Mouse (Mus musculus) CH12.LX (cell line): ENCODE results near the gene Ttc7b. TPM values are rescaled to one million over a fixed set of nuclear protein-coding genes. Genes with fewer than 3 reads are reported as not detected.

Experiments used
- DNase-seq: peaks from one replicate; pipeline ENCODE4 v3.0.0-alpha.2; 2013; ENCODE audit errors: extremely low read depth
- H3K27ac ChIP-seq: 2 replicates; pipeline ENCODE4 v1.5.1; 2012; ENCODE audit warnings: low read depth, mild to moderate bottlenecking, control low read depth, moderate library complexity; ENCODE audit not compliant: insufficient read depth
- H3K27me3 ChIP-seq: replicated peaks from 2 replicates; pipeline ENCODE3; 2012; ENCODE audit warnings: inconsistent platforms
- H3K36me3 ChIP-seq, 2 experiments: replicated peaks in 1 of 2; 2 replicates each; pipeline versions ENCODE3 to v1.6.1; 2012; ENCODE audit warnings: inconsistent platforms in 1 of 2, low read length in 1 of 2, mild to moderate bottlenecking in 1 of 2, mixed read lengths in 1 of 2, moderate library complexity in 1 of 2; ENCODE audit not compliant: control insufficient read depth in 1 of 2, insufficient read depth in 1 of 2
- H3K4me1 ChIP-seq, 2 experiments: 2 replicates each; pipeline ENCODE4 v1.6.1; 2012; ENCODE audit warnings: inconsistent platforms in 1 of 2, moderate library complexity in 1 of 2; ENCODE audit not compliant: insufficient read depth in 2 of 2, control insufficient read depth in 1 of 2
- H3K4me2 ChIP-seq: 2 replicates; pipeline ENCODE4 v1.6.1; 2012; ENCODE audit warnings: low read depth, mild to moderate bottlenecking, control low read depth; ENCODE audit not compliant: poor library complexity, insufficient read depth, severe bottlenecking
- H3K4me3 ChIP-seq, 3 experiments: fragments of 150-350 bp in 1 of 3; sonication (generic) in 1 of 3; replicated peaks in 1 of 3; 2 replicates each; pipeline versions ENCODE3 to v1.5.1; 2011 to 2012; ENCODE audit warnings: low read depth in 2 of 3, low read length in 2 of 3, mild to moderate bottlenecking in 2 of 3, moderate library complexity in 2 of 3, control low read depth in 1 of 3, improper control_type of control experiment in 1 of 3, inconsistent platforms in 1 of 3, mixed read lengths in 1 of 3; ENCODE audit not compliant: poor library complexity in 1 of 3
- H3K79me2 ChIP-seq: replicated peaks from 2 replicates; pipeline ENCODE4 v1.6.1; 2012; ENCODE audit warnings: mild to moderate bottlenecking, moderate library complexity; ENCODE audit not compliant: control insufficient read depth, poor library complexity, insufficient read depth, severe bottlenecking; ENCODE audit errors: extremely low read depth
- H3K9ac ChIP-seq: 2 replicates; pipeline ENCODE4 v1.6.1; 2012; ENCODE audit warnings: low read depth, mild to moderate bottlenecking, control low read depth, moderate library complexity; ENCODE audit not compliant: insufficient read depth
- H3K9me3 ChIP-seq: replicated peaks from 2 replicates; pipeline ENCODE3; 2012; ENCODE audit warnings: low read length, inconsistent platforms, mixed read lengths
- BHLHE40 ChIP-seq: IDR thresholded peaks from 2 replicates; pipeline ENCODE4 v1.6.1; 2011; ENCODE audit warnings: mild to moderate bottlenecking, low read depth, low read length, improper control_type of control experiment
- CTCF ChIP-seq, 2 experiments: IDR thresholded peaks in 1 of 2; conservative IDR thresholded peaks in 1 of 2; 2 replicates each; pipeline ENCODE4 v1.5.1; 2011 to 2012; ENCODE audit warnings: low read depth in 2 of 2, low read length in 2 of 2, improper control_type of control experiment in 1 of 2, inconsistent platforms in 1 of 2, mild to moderate bottlenecking in 1 of 2, moderate library complexity in 1 of 2
- E2F4 ChIP-seq: IDR thresholded peaks from 2 replicates; pipeline ENCODE4 v1.6.1; 2011; ENCODE audit warnings: low read depth, low read length, improper control_type of control experiment; ENCODE audit not compliant: insufficient replicate concordance
- ELF1 ChIP-seq: IDR thresholded peaks from 2 replicates; pipeline ENCODE4 v1.6.1; 2014; ENCODE audit warnings: low read depth, mild to moderate bottlenecking, inconsistent platforms, low read length, improper control_type of control experiment
- EP300 ChIP-seq: IDR thresholded peaks from 2 replicates; pipeline ENCODE4 v1.6.1; 2011; ENCODE audit warnings: low read length, improper control_type of control experiment
- GABPA ChIP-seq: IDR thresholded peaks from 2 replicates; pipeline ENCODE4 v1.6.1; 2012; ENCODE audit warnings: low read depth, low read length, improper control_type of control experiment, inconsistent platforms; ENCODE audit not compliant: insufficient replicate concordance
- IRF4 ChIP-seq: IDR thresholded peaks from 2 replicates; pipeline ENCODE4 v1.6.1; 2014; ENCODE audit warnings: low read depth, mild to moderate bottlenecking, inconsistent platforms, low read length, improper control_type of control experiment
- KAT2A ChIP-seq: IDR thresholded peaks from 2 replicates; pipeline ENCODE4 v1.6.1; 2012; ENCODE audit warnings: low read length, improper control_type of control experiment, inconsistent platforms; ENCODE audit not compliant: insufficient replicate concordance
- MAX ChIP-seq: IDR thresholded peaks from 2 replicates; pipeline ENCODE4 v1.6.1; 2011; ENCODE audit warnings: low read length, improper control_type of control experiment
- NRF1 ChIP-seq: IDR thresholded peaks from 2 replicates; pipeline ENCODE4 v1.6.1; 2014; ENCODE audit warnings: low read depth, mild to moderate bottlenecking, inconsistent platforms, low read length, improper control_type of control experiment, moderate library complexity
- PAX5 ChIP-seq: IDR thresholded peaks from 2 replicates; pipeline ENCODE4 v1.6.1; 2012; ENCODE audit warnings: low read length, inconsistent platforms, mixed read lengths
- POLR2AphosphoS2 ChIP-seq: IDR thresholded peaks from 2 replicates; pipeline ENCODE4 v1.6.1; 2011; ENCODE audit warnings: low read depth, low read length, improper control_type of control experiment
- RAD21 ChIP-seq: IDR thresholded peaks from 2 replicates; pipeline ENCODE4 v1.6.1; 2011; ENCODE audit warnings: low read depth, mild to moderate bottlenecking, low read length, improper control_type of control experiment, moderate library complexity
- RCOR1 ChIP-seq: conservative IDR thresholded peaks from 2 replicates; pipeline ENCODE4 v1.6.1; 2012; ENCODE audit warnings: low read depth, mild to moderate bottlenecking, inconsistent platforms, low read length, improper control_type of control experiment
- SIN3A ChIP-seq: IDR thresholded peaks from 2 replicates; pipeline ENCODE4 v1.6.1; 2012; ENCODE audit warnings: low read length, improper control_type of control experiment, inconsistent platforms
- TBP ChIP-seq: conservative IDR thresholded peaks from 2 replicates; pipeline ENCODE4 v1.6.1; 2011; ENCODE audit warnings: low read depth, low read length, improper control_type of control experiment
- TCF12 ChIP-seq: IDR thresholded peaks from 2 replicates; pipeline ENCODE4 v1.6.1; 2014; ENCODE audit warnings: low read depth, mild to moderate bottlenecking, inconsistent platforms, low read length, improper control_type of control experiment
- UBTF ChIP-seq: IDR thresholded peaks from 2 replicates; pipeline ENCODE4 v1.6.1; 2012; ENCODE audit warnings: low read depth, mild to moderate bottlenecking, inconsistent platforms, low read length, improper control_type of control experiment, moderate library complexity
- USF2 ChIP-seq: conservative IDR thresholded peaks from 2 replicates; pipeline ENCODE4 v1.6.1; 2011; ENCODE audit warnings: low read depth, low read length, improper control_type of control experiment
- ZC3H11A ChIP-seq: IDR thresholded peaks from 2 replicates; pipeline ENCODE4 v1.6.1; 2012; ENCODE audit warnings: low read depth, mild to moderate bottlenecking, inconsistent platforms, low read length, improper control_type of control experiment
- ZKSCAN1 ChIP-seq: IDR thresholded peaks from 2 replicates; pipeline ENCODE4 v1.6.1; 2012; ENCODE audit warnings: low read depth, inconsistent platforms, low read length, improper control_type of control experiment, borderline replicate concordance
- ZNF384 ChIP-seq: IDR thresholded peaks from 2 replicates; pipeline ENCODE4 v1.6.1; 2012; ENCODE audit warnings: low read depth, low read length, improper control_type of control experiment, inconsistent platforms
- dilution Hi-C: fragments of 300-500 bp; cut with MboI; formaldehyde crosslinking; loops from 2 replicates; pipeline ENCODE4 v1.14.3; 2020; ENCODE audit warnings: low sequenced_read_pairs; ENCODE audit not compliant: extremely low pct_unique_long_range_greater_than_20kb, extremely low pct_ligation_motif_present
- in situ Hi-C: fragments of 300-500 bp; cut with MboI; formaldehyde crosslinking; loops from 3 replicates; pipeline ENCODE4 v1.14.3; 2019; ENCODE audit warnings: low sequenced_read_pairs, low pct_ligation_motif_present, low pct_unique_long_range_greater_than_20kb, mixed read lengths
- polyA plus RNA-seq: library from polyadenylated mRNA; unstranded; fragments of >175 nt; gene quantifications from 2 replicates; pipeline ENCODE4 v1.2.1, GENCODE M21; 2012; ENCODE audit warnings: low read depth; ENCODE audit not compliant: insufficient read length
- total RNA-seq, 2 experiments: library from RNA; depleted of rRNA; stranded (reverse); fragments of 300-350 nt in 1 of 2; fragments of >200 nt in 1 of 2; gene quantifications; 2 replicates each; pipeline ENCODE4 v1.2.3; 2012 to 2014

Ttc7b gene
- total and polyA plus RNA-seq, 3 experiments: 7.8 to 18.3 (median 12.7) TPM

DNA sequence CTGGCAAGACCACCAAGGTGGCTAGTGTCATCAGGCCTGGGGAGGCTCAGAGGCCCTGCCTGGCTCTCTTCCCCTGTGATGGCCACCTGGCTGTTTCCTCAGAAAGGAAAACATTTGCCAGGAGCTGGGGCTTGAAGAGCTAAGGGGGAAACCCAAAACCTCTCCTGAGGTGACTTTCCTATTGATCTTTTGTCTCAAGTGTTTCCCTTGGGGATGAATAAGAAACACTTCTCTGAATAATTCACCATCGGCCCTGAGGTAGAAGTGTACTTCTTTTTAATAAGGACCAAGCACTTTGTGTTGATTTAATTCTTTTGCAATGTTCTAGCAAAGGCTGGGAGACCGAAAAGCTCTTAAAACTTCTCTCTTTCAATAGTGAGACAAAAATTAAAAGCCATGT is 197.0 kb downstream of the Ttc7b start (continued):
- TF ChIP-seq USF2 (no peak), MAX (peak; percentile 1; the same call in 1 of the 2 replicates), EP300 (peak; percentile 95), RAD21 (peak; percentile 7), KAT2A (0 out of 2 replicates have a peak, but pooled peaks have one; percentile 45), POLR2AphosphoS2 (no peak), UBTF (no peak), PAX5 (no peak)

GRCm38 (mm10) chr12:100322225-100322624 is 198.4 kb downstream of the Ttc7b start:
- Histone ChIP-seq H3K9me3 (no peaks in the 10 kb centered on the region), H3K79me2 (no peaks in the 10 kb centered on the region), H3K27ac (peak overlapping the region; percentile 8; the same call in 1 of the 2 replicates), H3K36me3 (peaks cover 0 to 14% of the 10 kb centered on the region in 2 experiments), H3K9ac (no peak overlapping the region), H3K4me2 (no peak overlapping the region), H3K4me3 (no peak overlapping the region), H3K27me3 (no peaks in the 10 kb centered on the region), H3K4me1 (peaks cover 73 to 99% of the 10 kb centered on the region in 2 experiments)
- no peak for DNase-seq
- TF ChIP-seq BHLHE40: no peak
- no peak for TF ChIP-seq NRF1
- TF ChIP-seq ZNF384: no peak
- no peak for TF ChIP-seq MAX
- TF ChIP-seq IRF4: no peak
- no peak for TF ChIP-seq POLR2AphosphoS2
- TF ChIP-seq TBP: no peak
- no peak for TF ChIP-seq E2F4
- TF ChIP-seq ZKSCAN1: no peak
- TF ChIP-seq CTCF (conservative IDR thresholded peaks at IDR 0.05 in 1 of 2, IDR thresholded peaks at IDR 0.05 in 1 of 2; ENCODE audit: low read depth in 2 of 2, low read length in 2 of 2): no peak
- no peak for TF ChIP-seq KAT2A
- TF ChIP-seq ELF1: no peak
- TF ChIP-seq GABPA: no peak
- no peak for TF ChIP-seq EP300
- TF ChIP-seq TCF12: no peak
- no peak for TF ChIP-seq ZC3H11A
- no peak for TF ChIP-seq SIN3A
- no peak for TF ChIP-seq RCOR1
- TF ChIP-seq PAX5: no peak
- dilution Hi-C loops (no loop called here), in situ Hi-C loops (no loop called here)
